Mouse (Mus musculus) heart, postnatal 4 days (tissue): ENCODE data around the gene Parp4. TPM values are rescaled to one million over a fixed set of nuclear protein-coding genes. Genes with fewer than 3 reads are reported as not detected.

Experiments used
- DNase-seq: peaks from one replicate; pipeline ENCODE4 v3.0.0; 2021
- total RNA-seq, 2 experiments: library from RNA; stranded (reverse); gene quantifications; 2 replicates each; pipeline ENCODE4 v1.2.3; 2021

Gene Parp4
- 10 to 100 TPM; 29.4 to 29.8 TPM for total RNA-seq

GRCm38 (mm10) chr14:56575416-56575815 is at the start of gene Parp4, which contains the start of gene Cenpj:
Gene Parp4, plus strand, starts transcription at chr14:56575619.
Gene Cenpj, minus strand, starts transcription at chr14:56575425.
- peak; percentile 89 for DNase-seq

- no peak for DNase-seq
These were observed 44.6 kb upstream of the Parp4 start for GRCm38 (mm10) chr14:56530788-56531187.

- no peak for DNase-seq
These were observed 30.5 kb upstream of the Parp4 start for GRCm38 (mm10) chr14:56544946-56545345.

- no peak for DNase-seq
These were observed 29.9 kb upstream of the Parp4 start for GRCm38 (mm10) chr14:56545491-56545890.

- no peak for DNase-seq
These were observed 24.5 kb upstream of the Parp4 start for GRCm38 (mm10) chr14:56550960-56551359.

- no peak for DNase-seq
These were observed 22.5 kb upstream of the Parp4 start for GRCm38 (mm10) chr14:56552924-56553323.

- DNase-seq: no peak
These were observed 22.1 kb upstream of the Parp4 start for GRCm38 (mm10) chr14:56553331-56553730.

GRCm38 (mm10) chr14:56554716-56555115 is 20.7 kb upstream of the Parp4 start:
- no peak for DNase-seq

- no peak for DNase-seq
These were observed 16.3 kb upstream of the Parp4 start for GRCm38 (mm10) chr14:56559134-56559533.

- no peak for DNase-seq
These were observed 7.9 kb upstream of the Parp4 start for GRCm38 (mm10) chr14:56567476-56567875.

GRCm38 (mm10) chr14:56569041-56569440 is 6.4 kb upstream of the Parp4 start:
- DNase-seq: no peak

GRCm38 (mm10) chr14:56571310-56572093 is 3.9 kb upstream of the Parp4 start:
- peak; percentile 97 for DNase-seq

GRCm38 (mm10) chr14:56572546-56572945 is 2.9 kb upstream of the Parp4 start:
- DNase-seq: no peak

GRCm38 (mm10) chr14:56575969-56576901 is 816 bp downstream of the Parp4 start:
- DNase-seq: no peak

- DNase-seq: no peak
These were observed 3.6 kb downstream of the Parp4 start for GRCm38 (mm10) chr14:56579011-56579410.

GRCm38 (mm10) chr14:56581117-56581516 is 5.7 kb downstream of the Parp4 start:
- DNase-seq: no peak

- DNase-seq: no peak
These were observed 6.9 kb downstream of the Parp4 start for GRCm38 (mm10) chr14:56582294-56582693.

- DNase-seq: no peak
These were observed 16.8 kb downstream of the Parp4 start for GRCm38 (mm10) chr14:56592191-56592590.

GRCm38 (mm10) chr14:56594811-56595210 is 19.4 kb downstream of the Parp4 start:
- no peak for DNase-seq

- peak; percentile 67 for DNase-seq
These were observed 23.3 kb downstream of the Parp4 start for GRCm38 (mm10) chr14:56598759-56599158.

- DNase-seq: no peak
These were observed 26.6 kb downstream of the Parp4 start for GRCm38 (mm10) chr14:56602069-56602468.

- no peak for DNase-seq
These were observed 29.0 kb downstream of the Parp4 start for GRCm38 (mm10) chr14:56604438-56604837.

- DNase-seq: no peak
These were observed 29.7 kb downstream of the Parp4 start for GRCm38 (mm10) chr14:56605136-56605535.
